Mouse (Mus musculus): ENCODE measurements around the gene Asf1a. TPM values are rescaled to one million over a fixed set of nuclear protein-coding genes. Genes with fewer than 3 reads are reported as not detected.

Gene Asf1a
- 6.6 and 6.8 TPM in 2 replicates for polyA plus RNA-seq (2012; ENCODE audit: low replicate concordance)

DNA sequence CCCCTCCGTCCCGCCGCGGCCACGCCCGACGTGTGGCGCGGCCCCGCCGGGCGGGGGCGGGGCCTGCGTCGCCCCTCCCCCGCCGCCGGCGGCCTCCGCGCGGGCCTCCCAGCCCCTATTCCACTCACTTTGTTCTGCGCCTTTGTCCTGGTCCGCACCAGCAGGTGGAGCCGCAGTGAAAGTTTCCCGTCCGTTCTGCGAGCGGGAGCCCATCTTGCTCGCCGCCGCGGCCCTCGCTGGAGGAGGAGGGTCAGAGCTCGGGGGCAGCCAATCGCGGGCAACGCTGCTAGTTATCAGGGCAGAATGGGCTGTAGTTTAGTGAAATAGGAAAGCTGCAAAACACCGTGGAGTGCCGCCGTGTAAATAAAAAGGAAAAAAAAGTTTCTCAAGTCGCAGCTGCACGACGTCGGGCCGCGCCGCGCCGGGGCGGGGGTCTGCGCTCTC is at the start of gene Asf1a:
Asf1a (plus strand) TSS at position 81 of the 444 bp plus-strand sequence.

DNA sequence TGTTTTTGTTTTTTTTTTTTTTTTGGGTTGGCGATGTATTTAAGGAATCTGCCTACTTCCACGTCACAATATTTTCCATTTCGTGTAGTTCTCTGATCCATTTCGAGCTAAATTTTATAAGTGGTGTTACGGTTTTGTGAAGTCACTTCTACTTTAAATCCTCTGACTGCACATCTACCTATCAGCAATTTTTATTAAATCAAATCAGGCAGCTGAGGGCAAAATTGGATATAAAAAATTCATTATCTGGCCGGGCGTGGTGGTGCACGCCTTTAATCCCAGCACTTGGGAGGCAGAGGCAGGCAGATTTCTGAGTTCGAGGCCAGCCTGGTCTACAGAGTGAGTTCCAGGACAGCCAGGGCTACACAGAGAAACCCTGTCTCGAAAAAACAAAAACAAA is 33.8 kb downstream of the Asf1a start, which contains the start of gene Mcm9:
Mcm9 (minus strand) TSS at position 101 of the 400 bp plus-strand sequence.

Other genes starting within 250 kb of the Asf1a start
- 2.1 and 6.0 TPM in 2 replicates for gene Cep85l, start 216.8 kb upstream of the Asf1a start, polyA plus RNA-seq (2012; ENCODE audit: low replicate concordance)
- gene Mcm9, start 33.7 kb downstream of the Asf1a start, polyA plus RNA-seq (2012; ENCODE audit: low replicate concordance): 6.8 and 11.9 TPM in 2 replicates
- gene Fam184a, start 154.4 kb downstream of the Asf1a start, polyA plus RNA-seq (2012; ENCODE audit: low replicate concordance): 0.08 and 0.13 TPM in 2 replicates

Data from hematopoietic multipotent progenitor cell, adult 10-12 weeks (in vitro differentiated cells).